Mouse (Mus musculus): ENCODE data around the gene Hist1h2bb.

DNA sequence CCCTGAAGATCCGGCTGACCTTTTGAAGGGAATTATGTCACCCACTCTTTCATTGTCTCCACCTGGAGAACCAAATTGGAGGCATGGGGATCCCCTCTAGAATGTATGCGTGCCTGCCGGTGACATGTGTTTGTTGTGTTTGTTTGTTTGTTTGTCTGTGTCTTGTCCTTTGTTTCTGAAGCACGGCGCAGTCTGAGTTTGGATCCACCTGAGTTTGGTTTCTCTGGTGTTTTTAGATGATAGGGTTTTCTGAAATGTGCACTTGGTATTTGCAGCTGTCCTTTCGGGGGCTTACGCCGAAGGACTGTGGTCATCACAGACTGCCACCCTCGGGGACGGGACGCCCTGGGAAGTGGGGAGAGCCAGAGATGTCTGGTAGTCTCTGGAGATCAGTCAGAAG, 29.4 kb upstream of the Hist1h2bb start:
- no peak for TF ChIP-seq POLR2A (IDR thresholded peaks at IDR 0.05; ENCODE audit: insufficient read depth, low read depth, low read length)
- TF ChIP-seq CTCF (IDR thresholded peaks at IDR 0.05; ENCODE audit: insufficient read depth, low read depth, low read length): no peak

All from olfactory bulb, adult 2 months (tissue).